Mouse (Mus musculus) kidney, embryonic 14.5 days (tissue): ENCODE data around the gene Eddm3b. TPM values are rescaled to one million over a fixed set of nuclear protein-coding genes. Genes with fewer than 3 reads are reported as not detected.

Experiments used
- ATAC-seq: fragments of 200-750 bp; cut with Nextera tagmentation; 2 replicates; pipeline ENCODE4 v1.8.0; 2017; ENCODE audit warnings: moderate number of reproducible peaks, mild to moderate bottlenecking, moderate TSS enrichment, moderate library complexity; ENCODE audit not compliant: low FRiP score, low TSS enrichment
- H3K27ac ChIP-seq: fragments of 300-500 bp; sonication (generic); 2 replicates; pipeline ENCODE4 v1.5.1; 2014; ENCODE audit warnings: low read depth, mild to moderate bottlenecking, low read length, moderate library complexity, mixed read lengths
- H3K27me3 ChIP-seq: fragments of 300-500 bp; sonication (generic); 2 replicates; pipeline ENCODE4 v1.6.1; 2014; ENCODE audit warnings: mild to moderate bottlenecking, low read length; ENCODE audit not compliant: control insufficient read depth, insufficient read depth
- H3K36me3 ChIP-seq: fragments of 300-500 bp; sonication (generic); 2 replicates; pipeline ENCODE4 v1.6.1; 2014; ENCODE audit warnings: low read length, mixed read lengths; ENCODE audit not compliant: control insufficient read depth, insufficient read depth
- H3K4me1 ChIP-seq: fragments of 300-500 bp; sonication (generic); 2 replicates; pipeline ENCODE4 v1.6.1; 2014; ENCODE audit warnings: low read length, mixed read lengths; ENCODE audit not compliant: control insufficient read depth, insufficient read depth
- H3K4me2 ChIP-seq: fragments of 300-500 bp; sonication (generic); replicated peaks from 2 replicates; pipeline ENCODE4 v1.6.1; 2014; ENCODE audit warnings: low read depth, mild to moderate bottlenecking, low read length
- H3K4me3 ChIP-seq: fragments of 300-500 bp; sonication (generic); 2 replicates; pipeline ENCODE4 v1.5.1; 2014; ENCODE audit warnings: mild to moderate bottlenecking, low read length
- H3K9ac ChIP-seq: fragments of 300-500 bp; sonication (generic); 2 replicates; pipeline ENCODE4 v1.6.1; 2014; ENCODE audit warnings: low read depth, mild to moderate bottlenecking, low read length, moderate library complexity
- H3K9me3 ChIP-seq: fragments of 300-500 bp; sonication (generic); 2 replicates; pipeline ENCODE4 v1.6.1; 2016; ENCODE audit warnings: low read length; ENCODE audit not compliant: control insufficient read depth
- WGBS: fragments of 180-500 bp; shearing (Covaris S2); extraction: QIAGEN DNeasy Blood & Tissue Kit; methylation state at CpG from one replicate; pipeline ENCODE4 v1.1.7; 2014; 5-methylcytosine and 5-hydroxymethylcytosine counted together
- polyA plus RNA-seq: library from polyadenylated mRNA; unstranded; fragments of >200 nt; fragmentation: Nextera tagmentation; extraction: Ambion mirVana; gene quantifications from 2 replicates; pipeline ENCODE4 v1.2.1, GENCODE M21; 2014

The Eddm3b gene
- polyA plus RNA-seq, 1 experiment from 2014 or later: 2.1 TPM

DNA sequence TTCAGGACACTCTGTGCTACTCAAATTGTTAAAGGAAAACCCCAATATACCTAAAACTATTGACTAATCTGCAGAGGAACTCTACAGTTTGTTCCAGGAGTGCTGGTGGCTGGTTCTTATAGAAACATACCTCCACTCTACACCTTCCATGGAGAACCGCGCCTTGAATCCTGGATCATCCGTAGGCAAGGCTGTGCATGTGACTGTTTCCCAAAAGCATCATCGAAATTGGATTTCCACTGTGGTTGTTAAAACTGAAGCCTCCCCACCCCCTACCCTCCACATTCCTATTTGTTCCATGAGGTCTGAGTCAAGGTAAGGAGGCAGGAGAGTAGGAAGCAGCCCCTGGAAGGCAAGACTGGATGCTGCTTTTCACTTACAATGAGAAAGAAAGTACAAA lies 30.2 kb downstream of the Eddm3b start:
- no peaks in the 10 kb centered on the region for H3K4me1 ChIP-seq
- no peak overlapping the region for H3K4me3 ChIP-seq
- no peak for ATAC-seq
- no peak overlapping the region for H3K27ac ChIP-seq
- H3K9me3 ChIP-seq: no peaks in the 10 kb centered on the region
- H3K27me3 ChIP-seq: no peaks in the 10 kb centered on the region
- H3K9ac ChIP-seq: no peak overlapping the region
- no peaks in the 10 kb centered on the region for H3K36me3 ChIP-seq
- 95% methylated on average over 4 of the region's 4 CpGs for WGBS
- H3K4me2 ChIP-seq: no peak overlapping the region

- Histone ChIP-seq H3K4me3 (no peak overlapping the region), H3K9me3 (no peaks in the 10 kb centered on the region), H3K36me3 (no peaks in the 10 kb centered on the region), H3K27me3 (no peaks in the 10 kb centered on the region), H3K4me1 (no peaks in the 10 kb centered on the region), H3K9ac (no peak overlapping the region), H3K4me2 (no peak overlapping the region), H3K27ac (no peak overlapping the region)
- WGBS: 77% methylated on average over 6 of the region's 6 CpGs
- ATAC-seq: no peak
Measured at GRCm38 (mm10) chr14:51145521-51145920, 31.3 kb downstream of the Eddm3b start.

DNA sequence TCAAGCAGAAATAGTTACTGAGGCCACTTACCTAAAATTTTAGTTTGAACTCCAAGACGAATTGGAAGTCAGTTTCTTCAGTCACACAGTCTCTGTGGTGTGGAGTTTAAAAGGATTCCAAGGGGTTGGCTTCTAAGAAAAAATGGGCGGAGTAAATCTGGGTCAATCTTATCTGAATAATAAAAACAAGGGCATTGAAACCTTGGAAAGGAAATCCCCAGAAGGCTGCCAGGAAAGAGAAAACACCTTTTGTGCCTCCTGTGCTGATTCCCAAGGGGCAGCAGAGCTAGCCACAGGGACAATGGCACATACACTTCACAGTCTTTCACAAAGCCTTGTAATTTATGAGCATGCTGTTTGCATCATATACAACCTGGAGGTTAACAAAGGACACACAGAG lies 32.5 kb downstream of the Eddm3b start, which contains the start of gene Rnase1:
Gene Rnase1 (minus strand): TSS at position 101 of the 400 bp plus-strand sequence.
- H3K9me3 ChIP-seq: no peaks in the 10 kb centered on the region
- ATAC-seq: no peak
- no peak within 1 kb of the TSS for H3K27ac ChIP-seq
- H3K9ac ChIP-seq: no peak within 1 kb of the TSS
- H3K4me1 ChIP-seq: no peaks in the 10 kb centered on the region
- WGBS: 68% methylated on average over 2 of the region's 2 CpGs
- no peak within 1 kb of the TSS for H3K4me3 ChIP-seq
- H3K4me2 ChIP-seq: no peak within 1 kb of the TSS
- H3K36me3 ChIP-seq: no peaks in the 10 kb centered on the region
- H3K27me3 ChIP-seq: no peaks in the 10 kb centered on the region

DNA sequence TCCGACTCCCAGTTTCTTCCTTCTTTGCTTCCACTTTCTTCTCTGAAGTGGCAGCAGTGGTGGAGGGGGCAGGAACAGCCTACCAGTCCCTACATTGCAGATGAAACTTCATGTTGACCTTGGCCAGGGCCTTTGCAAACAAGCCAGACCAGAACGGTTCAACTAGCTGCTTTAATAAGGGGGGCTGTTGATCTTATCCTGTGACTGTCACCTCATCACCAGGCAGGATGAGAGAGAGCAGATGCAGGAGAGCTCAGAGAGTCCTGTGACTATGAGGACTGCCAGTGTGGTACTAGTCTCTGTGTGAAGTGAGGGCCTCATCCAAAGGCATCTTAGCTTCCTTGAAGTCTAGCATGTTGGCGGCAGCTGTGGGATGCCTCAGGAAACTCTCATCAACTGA lies 33.8 kb downstream of the Eddm3b start:
- 71% methylated on average over 3 of the region's 3 CpGs for WGBS

DNA sequence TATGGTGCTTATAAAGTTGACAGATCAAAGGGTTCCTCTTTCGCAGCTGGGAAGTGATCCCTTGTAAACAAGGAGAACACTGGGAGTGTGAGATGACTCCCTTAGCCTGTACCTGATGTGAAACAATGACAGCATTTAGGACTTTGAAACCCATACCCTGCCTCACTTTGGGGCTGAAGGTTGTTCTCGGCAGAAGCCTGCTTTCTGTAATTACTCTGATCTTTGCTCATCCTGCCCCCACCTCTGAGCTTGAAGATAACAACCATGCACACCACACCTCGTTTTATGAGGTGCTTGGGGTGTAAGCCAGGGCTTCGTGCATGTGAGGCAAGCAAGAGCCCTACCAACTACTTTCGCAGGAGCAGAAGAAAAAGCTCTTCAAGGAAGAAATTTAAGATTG lies 34.9 kb downstream of the Eddm3b start:
- WGBS: 26% methylated on average over 5 of the region's 5 CpGs
- Histone ChIP-seq H3K4me2 (no peak overlapping the region), H3K27ac (no peak overlapping the region), H3K4me1 (no peaks in the 10 kb centered on the region), H3K4me3 (no peak overlapping the region), H3K9ac (no peak overlapping the region), H3K9me3 (no peaks in the 10 kb centered on the region), H3K27me3 (no peaks in the 10 kb centered on the region), H3K36me3 (no peaks in the 10 kb centered on the region)
- ATAC-seq: no peak; the same call in 1 of the 2 replicates

More for the DNA sequence above, 33.8 kb downstream of the Eddm3b start:
- Histone ChIP-seq H3K9ac (no peak overlapping the region), H3K27me3 (no peaks in the 10 kb centered on the region), H3K27ac (no peak overlapping the region), H3K4me1 (no peaks in the 10 kb centered on the region), H3K4me2 (no peak overlapping the region), H3K9me3 (no peaks in the 10 kb centered on the region), H3K36me3 (no peaks in the 10 kb centered on the region), H3K4me3 (no peak overlapping the region)
- ATAC-seq: no peak

DNA sequence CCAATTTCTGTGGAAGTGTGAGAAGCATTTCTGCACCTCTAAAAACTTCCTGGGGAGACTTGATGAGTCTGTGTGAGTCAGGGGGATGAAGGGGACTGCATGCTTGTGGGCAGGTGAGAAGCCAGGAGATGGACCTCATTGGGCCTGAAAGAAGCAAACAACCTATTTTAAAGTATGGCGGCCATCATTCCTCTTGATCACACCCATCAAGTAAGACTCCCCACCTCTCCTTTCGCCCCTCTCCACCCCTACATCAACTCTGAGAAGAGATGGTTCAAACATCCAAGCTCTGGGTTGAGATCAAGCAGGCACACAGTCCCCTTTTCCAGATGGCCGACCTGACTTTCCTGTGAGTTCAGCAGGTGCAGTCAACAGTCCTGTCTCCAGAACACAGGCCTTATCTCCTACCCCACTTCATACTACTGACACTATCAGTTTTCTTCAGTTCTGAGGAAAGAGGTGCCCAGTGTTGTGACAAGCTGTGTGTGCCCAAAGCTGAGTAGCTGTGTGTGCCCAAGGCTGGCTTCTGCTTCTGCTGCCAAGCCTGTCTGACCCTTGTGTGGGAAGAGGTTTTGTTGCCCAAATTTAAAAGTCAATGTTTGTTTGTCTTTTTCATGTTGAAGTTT lies 36.1 kb downstream of the Eddm3b start:
- Histone ChIP-seq H3K4me2 (no peak overlapping the region), H3K9ac (no peak overlapping the region), H3K4me3 (no peak overlapping the region), H3K9me3 (no peaks in the 10 kb centered on the region), H3K36me3 (no peaks in the 10 kb centered on the region), H3K4me1 (no peaks in the 10 kb centered on the region), H3K27ac (no peak overlapping the region), H3K27me3 (no peaks in the 10 kb centered on the region)
- 88% methylated on average over 3 of the region's 3 CpGs for WGBS
- no peak for ATAC-seq

GRCm38 (mm10) chr14:51152249-51152870 lies 38.1 kb downstream of the Eddm3b start:
- 69% methylated on average over 5 of the region's 5 CpGs for WGBS
- H3K4me1 ChIP-seq: no peaks in the 10 kb centered on the region

GRCm38 (mm10) chr14:51156056-51156735 lies 42.0 kb downstream of the Eddm3b start:
- Histone ChIP-seq H3K36me3 (no peaks in the 10 kb centered on the region), H3K4me2 (no peak overlapping the region), H3K9me3 (no peaks in the 10 kb centered on the region), H3K4me1 (no peaks in the 10 kb centered on the region), H3K27ac (no peak overlapping the region), H3K27me3 (no peaks in the 10 kb centered on the region), H3K4me3 (no peak overlapping the region), H3K9ac (no peak overlapping the region)
- ATAC-seq: peak; percentile 57; the same call in 1 of the 2 replicates
- WGBS: 65% methylated on average over 5 of the region's 5 CpGs

More at GRCm38 (mm10) chr14:51152249-51152870, 38.1 kb downstream of the Eddm3b start:
- Histone ChIP-seq H3K9me3 (no peaks in the 10 kb centered on the region), H3K36me3 (no peaks in the 10 kb centered on the region), H3K4me2 (no peak overlapping the region), H3K4me3 (no peak overlapping the region), H3K9ac (no peak overlapping the region), H3K27ac (no peak overlapping the region), H3K27me3 (no peaks in the 10 kb centered on the region)
- no peak for ATAC-seq

- Histone ChIP-seq H3K36me3 (no peaks in the 10 kb centered on the region), H3K4me3 (no peak overlapping the region), H3K4me1 (no peaks in the 10 kb centered on the region), H3K4me2 (no peak overlapping the region; the same call in 1 of the 2 replicates), H3K9ac (no peak overlapping the region), H3K27me3 (no peaks in the 10 kb centered on the region), H3K9me3 (no peaks in the 10 kb centered on the region), H3K27ac (no peak overlapping the region)
- ATAC-seq: peak; percentile 64
- WGBS: 12% methylated on average over 4 of the region's 4 CpGs
Measured at GRCm38 (mm10) chr14:51156736-51157068, 42.5 kb downstream of the Eddm3b start.
